Mouse (Mus musculus) MEL (cell line): ENCODE data around the gene Pdzd2. TPM values are rescaled to one million over a fixed set of nuclear protein-coding genes. Genes with fewer than 3 reads are reported as not detected.

Experiments used
- DNase-seq: peaks from one replicate; pipeline ENCODE4 v3.0.0; 2011; ENCODE audit warnings: low read depth, low spot score
- H3K27ac ChIP-seq: 2 replicates; pipeline ENCODE4 v1.5.1; 2012; ENCODE audit warnings: low read depth, mild to moderate bottlenecking, control low read depth, low read length, moderate library complexity; ENCODE audit not compliant: control insufficient read depth
- H3K27me3 ChIP-seq, 2 experiments: fragments of 150-350 bp in 1 of 2; sonication (generic) in 1 of 2; 2 replicates each; pipeline ENCODE4 v1.6.1; 2012; ENCODE audit warnings: low read length in 2 of 2, mild to moderate bottlenecking in 2 of 2, improper control_type of control experiment in 1 of 2, moderate library complexity in 1 of 2; ENCODE audit not compliant: insufficient read depth in 2 of 2, control insufficient read depth in 1 of 2
- H3K36me3 ChIP-seq, 2 experiments: 2 replicates each; pipeline ENCODE4 v1.6.1; 2012 to 2014; ENCODE audit warnings: low read length in 2 of 2, improper control_type of control experiment in 1 of 2, inconsistent platforms in 1 of 2, mild to moderate bottlenecking in 1 of 2; ENCODE audit not compliant: insufficient read depth in 2 of 2, control insufficient read depth in 1 of 2
- H3K4me1 ChIP-seq, 2 experiments: fragments of 150-350 bp in 1 of 2; sonication (generic) in 1 of 2; 2 replicates each; pipeline ENCODE4 v1.6.1; 2012; ENCODE audit warnings: low read length in 2 of 2, improper control_type of control experiment in 1 of 2, mild to moderate bottlenecking in 1 of 2; ENCODE audit not compliant: insufficient read depth in 2 of 2, control insufficient read depth in 1 of 2
- H3K4me3 ChIP-seq, 2 experiments: fragments of 150-350 bp in 1 of 2; sonication (generic) in 1 of 2; 2 replicates each; pipeline ENCODE4 v1.5.1; 2012; ENCODE audit warnings: low read depth in 2 of 2, low read length in 2 of 2, mild to moderate bottlenecking in 2 of 2, moderate library complexity in 2 of 2, control low read depth in 1 of 2, improper control_type of control experiment in 1 of 2; ENCODE audit not compliant: control insufficient read depth in 1 of 2, insufficient read depth in 1 of 2
- H3K79me2 ChIP-seq: 2 replicates; pipeline ENCODE4 v1.6.1; 2012; ENCODE audit warnings: mild to moderate bottlenecking, low read length, moderate library complexity; ENCODE audit not compliant: control insufficient read depth, poor library complexity, insufficient read depth
- H3K9ac ChIP-seq: 2 replicates; pipeline ENCODE4 v1.6.1; 2012; ENCODE audit warnings: low read depth, mild to moderate bottlenecking, control low read depth, low read length, moderate library complexity; ENCODE audit not compliant: control insufficient read depth, poor library complexity, severe bottlenecking
- H3K9me3 ChIP-seq: fragments of 150-350 bp; sonication (generic); replicated peaks from 2 replicates; pipeline ENCODE4 v1.6.1; 2012; ENCODE audit warnings: mild to moderate bottlenecking, low read length, improper control_type of control experiment, moderate library complexity; ENCODE audit not compliant: insufficient read depth
- BHLHE40 ChIP-seq: IDR thresholded peaks from 2 replicates; pipeline ENCODE4 v1.6.1; 2012; ENCODE audit warnings: low read depth, mild to moderate bottlenecking, inconsistent platforms, low read length, improper control_type of control experiment, borderline replicate concordance
- CHD1 ChIP-seq: IDR thresholded peaks from 2 replicates; pipeline ENCODE4 v1.6.1; 2012; ENCODE audit warnings: low read depth, mild to moderate bottlenecking, inconsistent platforms, low read length, improper control_type of control experiment
- ELF1 ChIP-seq: IDR thresholded peaks from 2 replicates; pipeline ENCODE4 v1.6.1; 2014; ENCODE audit warnings: low read depth, mild to moderate bottlenecking, inconsistent platforms, low read length, improper control_type of control experiment, moderate library complexity
- ETS1 ChIP-seq: IDR thresholded peaks from 2 replicates; pipeline ENCODE4 v1.6.1; 2012; ENCODE audit warnings: low read depth, mild to moderate bottlenecking, inconsistent platforms, low read length, improper control_type of control experiment, moderate library complexity
- GABPA ChIP-seq: IDR thresholded peaks from 2 replicates; pipeline ENCODE4 v1.6.1; 2012; ENCODE audit warnings: low read depth, mild to moderate bottlenecking, inconsistent platforms, low read length, improper control_type of control experiment, moderate library complexity
- GATA1 ChIP-seq: IDR thresholded peaks from 2 replicates; pipeline ENCODE4 v1.6.1; 2011; ENCODE audit warnings: low read depth, low read length, improper control_type of control experiment
- KAT2A ChIP-seq: conservative IDR thresholded peaks from 2 replicates; pipeline ENCODE4 v1.6.1; 2012; ENCODE audit warnings: low read depth, low read length, improper control_type of control experiment, inconsistent platforms
- MAFK ChIP-seq: IDR thresholded peaks from 2 replicates; pipeline ENCODE4 v1.6.1; 2011; ENCODE audit warnings: low read depth, mild to moderate bottlenecking, low read length, improper control_type of control experiment, borderline replicate concordance
- MAX ChIP-seq: IDR thresholded peaks from 2 replicates; pipeline ENCODE4 v1.6.1; 2011; ENCODE audit warnings: low read length, improper control_type of control experiment
- MAZ ChIP-seq: IDR thresholded peaks from 2 replicates; pipeline ENCODE4 v1.6.1; 2012; ENCODE audit warnings: low read depth, mild to moderate bottlenecking, inconsistent platforms, low read length, improper control_type of control experiment
- MEF2A ChIP-seq: IDR thresholded peaks from 2 replicates; pipeline ENCODE4 v1.6.1; 2014; ENCODE audit warnings: low read depth, mild to moderate bottlenecking, inconsistent platforms, low read length, improper control_type of control experiment; ENCODE audit not compliant: poor library complexity, insufficient replicate concordance, severe bottlenecking; ENCODE audit errors: extremely low read depth
- MXI1 ChIP-seq: IDR thresholded peaks from 2 replicates; pipeline ENCODE4 v1.6.1; 2011; ENCODE audit warnings: mild to moderate bottlenecking, low read depth, low read length, improper control_type of control experiment
- MYB ChIP-seq: IDR thresholded peaks from 2 replicates; pipeline ENCODE4 v1.6.1; 2011; ENCODE audit warnings: mild to moderate bottlenecking, low read depth, low read length, improper control_type of control experiment
- MYC ChIP-seq: IDR thresholded peaks from 2 replicates; pipeline ENCODE4 v1.6.1; 2011; ENCODE audit warnings: low read depth, mild to moderate bottlenecking, low read length, improper control_type of control experiment, moderate library complexity
- NELFE ChIP-seq: IDR thresholded peaks from 2 replicates; pipeline ENCODE4 v1.6.1; 2011; ENCODE audit warnings: low read depth, low read length, improper control_type of control experiment
- NRF1 ChIP-seq: IDR thresholded peaks from 2 replicates; pipeline ENCODE4 v1.6.1; 2014; ENCODE audit warnings: low read depth, mild to moderate bottlenecking, inconsistent platforms, low read length, improper control_type of control experiment, moderate library complexity; ENCODE audit not compliant: poor library complexity, insufficient read depth, severe bottlenecking
- POLR2A ChIP-seq, 2 experiments: IDR thresholded peaks; 2 replicates each; pipeline ENCODE4 v1.6.1; 2011 to 2012; ENCODE audit warnings: low read length in 2 of 2, mild to moderate bottlenecking in 2 of 2, control low read depth in 1 of 2, improper control_type of control experiment in 1 of 2, low read depth in 1 of 2, moderate library complexity in 1 of 2; ENCODE audit not compliant: control insufficient read depth in 1 of 2, insufficient read depth in 1 of 2, poor library complexity in 1 of 2
- POLR2AphosphoS2 ChIP-seq: IDR thresholded peaks from 2 replicates; pipeline ENCODE4 v1.6.1; 2011; ENCODE audit warnings: low read length, improper control_type of control experiment
- POLR2AphosphoS5 ChIP-seq: IDR thresholded peaks from 2 replicates; pipeline ENCODE4 v1.6.1; 2012; ENCODE audit warnings: low read depth, borderline replicate concordance, mild to moderate bottlenecking, inconsistent platforms, low read length, moderate library complexity, mixed read lengths
- RAD21 ChIP-seq: IDR thresholded peaks from 2 replicates; pipeline ENCODE4 v1.6.1; 2011; ENCODE audit warnings: mild to moderate bottlenecking, low read depth, low read length, improper control_type of control experiment
- SIN3A ChIP-seq: IDR thresholded peaks from 2 replicates; pipeline ENCODE4 v1.6.1; 2012; ENCODE audit warnings: low read length, improper control_type of control experiment, inconsistent platforms
- SMC3 ChIP-seq: IDR thresholded peaks from 2 replicates; pipeline ENCODE4 v1.6.1; 2011; ENCODE audit warnings: low read depth, low read length, improper control_type of control experiment
- TAL1 ChIP-seq: IDR thresholded peaks from 2 replicates; pipeline ENCODE4 v1.6.1; 2012; ENCODE audit warnings: mild to moderate bottlenecking, inconsistent platforms, low read length, moderate library complexity, mixed read lengths
- TBP ChIP-seq: IDR thresholded peaks from 2 replicates; pipeline ENCODE4 v1.8.0; 2011; ENCODE audit warnings: low read depth, low read length, improper control_type of control experiment
- USF1 ChIP-seq: IDR thresholded peaks from 2 replicates; pipeline ENCODE4 v1.6.1; 2014; ENCODE audit warnings: low read depth, mild to moderate bottlenecking, inconsistent platforms, low read length, improper control_type of control experiment, moderate library complexity
- USF2 ChIP-seq, 2 experiments: IDR thresholded peaks; 2 replicates each; pipeline ENCODE4 v1.6.1; 2011 to 2012; ENCODE audit warnings: improper control_type of control experiment in 2 of 2, low read length in 2 of 2, borderline replicate concordance in 1 of 2, inconsistent platforms in 1 of 2, low read depth in 1 of 2, mild to moderate bottlenecking in 1 of 2; ENCODE audit not compliant: insufficient read depth in 1 of 2
- ZC3H11A ChIP-seq: IDR thresholded peaks from 2 replicates; pipeline ENCODE4 v1.6.1; 2012; ENCODE audit warnings: low read depth, mild to moderate bottlenecking, inconsistent platforms, low read length, improper control_type of control experiment
- ZKSCAN1 ChIP-seq: IDR thresholded peaks from 2 replicates; pipeline ENCODE4 v1.6.1; 2012; ENCODE audit warnings: low read depth, mild to moderate bottlenecking, inconsistent platforms, low read length, improper control_type of control experiment, moderate library complexity
- polyA plus RNA-seq, 2 experiments: library from polyadenylated mRNA; stranded (reverse) in 1 of 2; unstranded in 1 of 2; fragments of >175 nt in 1 of 2; fragments of >200 nt in 1 of 2; gene quantifications; 2 replicates each; pipeline versions ENCODE4 v1.2.1 to v1.2.4; 2012; ENCODE audit warnings: low replicate concordance in 2 of 2, low read depth in 1 of 2; ENCODE audit not compliant: insufficient read length in 2 of 2, insufficient read depth in 1 of 2, missing spikeins in 1 of 2
- total RNA-seq: library from RNA; depleted of rRNA; stranded (reverse); fragments of 300-350 nt; gene quantifications from 2 replicates; pipeline ENCODE4 v1.2.3, GENCODE M21; 2012

The Pdzd2 gene
- total and polyA plus RNA-seq, 3 experiments, result 0.15 to 0.33 TPM; not detected in 1

DNA sequence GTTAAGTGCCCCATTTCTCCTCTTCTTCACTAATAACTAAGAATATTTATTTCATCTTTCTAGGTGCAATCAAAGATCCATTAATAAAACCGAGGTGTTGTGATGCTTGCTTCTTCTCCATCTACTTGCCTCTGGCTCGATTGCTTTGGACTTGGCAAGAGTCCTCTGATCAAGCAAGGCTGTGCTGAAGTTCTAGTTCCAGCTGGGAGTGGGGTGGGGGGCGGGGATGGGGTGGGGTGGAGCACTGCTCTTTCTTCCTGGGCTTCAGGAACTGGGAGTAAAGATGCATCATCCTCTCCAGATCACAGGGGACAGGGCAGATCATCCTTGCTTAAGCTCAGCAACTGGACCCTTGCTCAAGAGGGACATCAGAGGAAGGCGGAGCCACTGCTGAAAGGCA, 5.5 kb downstream of the Pdzd2 start:
- TF ChIP-seq RAD21 (no peak), BHLHE40 (no peak), TAL1 (no peak), CHD1 (no peak), NRF1 (no peak), MAFK (no peak), ZC3H11A (no peak), GABPA (no peak), POLR2AphosphoS2 (no peak), MYC (no peak), POLR2A (IDR thresholded peaks at IDR 0.05; ENCODE audit: control insufficient read depth in 1 of 2, insufficient read depth in 1 of 2, low read depth in 1 of 2, low read length in 2 of 2, poor library complexity in 1 of 2) (no peak), GATA1 (no peak), MAX (no peak), MXI1 (no peak), SIN3A (no peak), ETS1 (no peak), SMC3 (no peak), ELF1 (no peak), MYB (no peak), MAZ (no peak)
- H3K27ac ChIP-seq, result no peak overlapping the region
- H3K36me3 ChIP-seq, result no peaks in the 10 kb centered on the region
- no peak overlapping the region for H3K4me3 ChIP-seq
- H3K4me1 ChIP-seq, result no peaks in the 10 kb centered on the region
- no peak for DNase-seq
- no peaks in the 10 kb centered on the region; a peak in 1 of 4 replicates for H3K27me3 ChIP-seq
- H3K9me3 ChIP-seq, result no peaks in the 10 kb centered on the region
- no peak overlapping the region for H3K9ac ChIP-seq
- no peaks in the 10 kb centered on the region for H3K79me2 ChIP-seq

DNA sequence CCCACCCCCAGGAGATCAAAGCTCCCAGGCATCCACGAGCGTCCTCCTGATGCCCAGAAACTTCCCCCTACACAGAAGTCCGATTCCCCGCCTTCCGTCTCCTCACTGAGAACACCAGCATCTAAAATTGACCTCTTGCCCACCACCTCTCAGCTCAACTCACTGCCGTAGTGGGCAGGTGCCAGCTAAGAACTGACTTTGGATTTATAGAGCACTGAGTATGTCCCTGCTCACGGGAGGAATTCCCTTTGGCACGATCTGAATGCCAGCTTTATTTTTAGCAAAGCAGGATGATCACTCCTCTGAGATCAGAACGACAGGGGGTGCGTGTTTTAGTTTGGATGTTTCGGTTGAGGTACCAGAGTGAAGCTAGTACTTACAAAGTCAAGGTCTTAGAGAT, 7.1 kb downstream of the Pdzd2 start:
- no peak for DNase-seq
- H3K79me2 ChIP-seq, result no peaks in the 10 kb centered on the region
- no peak overlapping the region for H3K9ac ChIP-seq
- H3K4me3 ChIP-seq, result no peak overlapping the region
- no peaks in the 10 kb centered on the region for H3K36me3 ChIP-seq
- H3K27me3 ChIP-seq, result no peaks in the 10 kb centered on the region; a peak in 1 of 4 replicates
- H3K4me1 ChIP-seq, result no peaks in the 10 kb centered on the region
- H3K9me3 ChIP-seq, result no peaks in the 10 kb centered on the region
- TF ChIP-seq POLR2AphosphoS5 (no peak), TBP (no peak), ELF1 (no peak), NELFE (no peak), SMC3 (no peak), MAFK (no peak), ZKSCAN1 (no peak), MEF2A (no peak), USF1 (no peak), KAT2A (no peak), MXI1 (no peak), MAZ (no peak), ETS1 (no peak), TAL1 (no peak), SIN3A (no peak), USF2 (IDR thresholded peaks at IDR 0.05; ENCODE audit: borderline replicate concordance in 1 of 2, insufficient read depth in 1 of 2, low read depth in 1 of 2, low read length in 2 of 2) (no peak)
- no peak overlapping the region for H3K27ac ChIP-seq
